Comparison of ENCODE assay signal across 28 mouse cellular contexts in the genomic region with DNA sequence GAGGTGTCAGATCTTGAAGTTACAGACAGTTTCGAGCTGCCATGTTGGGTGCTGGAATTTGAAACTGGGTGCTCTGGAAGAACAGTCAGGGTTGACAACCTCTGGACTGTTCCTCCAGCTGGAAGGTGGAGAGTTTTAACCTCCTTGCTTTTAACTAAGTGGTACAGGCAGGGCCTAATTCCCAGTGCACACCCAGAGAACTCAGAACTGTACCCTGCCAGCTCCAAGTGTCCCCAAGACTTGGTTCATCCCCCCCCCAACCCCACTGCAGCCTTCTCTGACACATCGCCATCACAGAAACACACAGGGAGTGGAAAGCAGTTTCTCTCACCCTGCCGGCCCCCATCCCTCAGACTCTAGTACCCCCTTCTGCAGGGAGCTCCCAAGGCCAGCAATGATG.
"Had no signal": no experiment of that assay in that cellular context is flagged by ENCODE, and none has a peak within 500 bp of the region (broad histone marks: within the 10 kb centered on the region; RNA-seq: fewer than 3 reads in every experiment).

No protein-coding gene starts in this region.

- H3K4me2 ChIP-seq: embryonic facial prominence, embryonic 12.5 days; embryonic facial prominence, embryonic 13.5 days; embryonic facial prominence, embryonic 15.5 days; forebrain, embryonic 12.5 days; forebrain, embryonic 13.5 days; forebrain, embryonic 15.5 days had no signal

- H3K27ac ChIP-seq: embryonic facial prominence, embryonic 10.5 days; embryonic facial prominence, embryonic 12.5 days; embryonic facial prominence, embryonic 13.5 days; embryonic facial prominence, embryonic 15.5 days; forebrain, embryonic 10.5 days; forebrain, embryonic 12.5 days; forebrain, embryonic 13.5 days; forebrain, embryonic 15.5 days; gastrocnemius, adult 2 months; heart, adult 2 months had no signal

- DNase-seq: cerebellum, adult 2 months; cerebellum, adult 8-10 months; cerebellum, adult 9-10 months; cerebellum, adult 9-11 months; cerebellum, postnatal 10 days; cerebellum, postnatal 14 days; cerebellum, postnatal 25 days; cerebellum, postnatal 36 days; embryo, embryonic 11 days; forebrain, postnatal 0 days; gastrocnemius, adult 2 months; gastrocnemius, postnatal 10 days; gastrocnemius, postnatal 14 days; gastrocnemius, postnatal 25 days; gastrocnemius, postnatal 36 days; heart, adult 18-20 months; heart, adult 2 months had no signal

- H3K9me3 ChIP-seq: embryonic facial prominence, embryonic 10.5 days; embryonic facial prominence, embryonic 12.5 days; embryonic facial prominence, embryonic 13.5 days; embryonic facial prominence, embryonic 15.5 days; forebrain, embryonic 10.5 days; forebrain, embryonic 12.5 days; forebrain, embryonic 13.5 days; forebrain, embryonic 15.5 days had no signal

- H3K9ac ChIP-seq: embryonic facial prominence, embryonic 12.5 days; embryonic facial prominence, embryonic 13.5 days; embryonic facial prominence, embryonic 15.5 days; forebrain, embryonic 12.5 days; forebrain, embryonic 13.5 days; forebrain, embryonic 15.5 days; forebrain, postnatal 0 days had no signal

- H3K36me3 ChIP-seq: embryonic facial prominence, embryonic 10.5 days; embryonic facial prominence, embryonic 12.5 days; embryonic facial prominence, embryonic 13.5 days; embryonic facial prominence, embryonic 15.5 days; forebrain, embryonic 10.5 days; forebrain, embryonic 12.5 days; forebrain, embryonic 15.5 days had no signal

- H3K4me3 ChIP-seq: embryonic facial prominence, embryonic 10.5 days; embryonic facial prominence, embryonic 12.5 days; embryonic facial prominence, embryonic 13.5 days; embryonic facial prominence, embryonic 15.5 days; erythroblast, embryonic 14.5 days; forebrain, embryonic 10.5 days; forebrain, embryonic 12.5 days; forebrain, embryonic 13.5 days; forebrain, embryonic 15.5 days; gastrocnemius, adult 2 months; heart, adult 2 months had no signal

- ATAC-seq: forebrain, embryonic 13.5 days; forebrain, embryonic 14.5 days; forebrain, embryonic 15.5 days; forebrain, embryonic 16.5 days; forebrain, postnatal 0 days had no signal
